ENCODE assay signal across 9 mouse cellular contexts in genomic region chr10:81455181-81455895, GRCm38 (mm10). TPM values are rescaled to one million over a fixed set of nuclear protein-coding genes. Genes with fewer than 3 reads are reported as not detected.
DNase-seq lines count a peak whose midpoint lies in the region; ATAC-seq and TF ChIP-seq lines count a peak whose summit lies in the region.
"Had no signal": no experiment of that assay in that cellular context is flagged by ENCODE, and none has a peak within 500 bp of the region (broad histone marks: within the 10 kb centered on the region; RNA-seq: fewer than 3 reads in every experiment).

Gene Nfic (minus strand): TSS chr10:81455635.

- no peaks in the 10 kb centered on the region for H3K9me3 ChIP-seq in hindbrain, embryonic 13.5 days
- no peaks in the 10 kb centered on the region for H3K9me3 ChIP-seq in liver, embryonic 15.5 days (replicated peaks)

- 55% methylated on average over 28 of the region's 28 CpGs for WGBS in lung, adult 2 months
- 62% methylated on average over 28 of the region's 28 CpGs for WGBS in hindbrain, embryonic 13.5 days
- WGBS in liver, embryonic 15.5 days (ENCODE audit: insufficient replicate concordance) = 54% methylated on average over 28 of the region's 28 CpGs

- H3K36me3 ChIP-seq in hindbrain, embryonic 13.5 days = no peaks in the 10 kb centered on the region
- H3K36me3 ChIP-seq in liver, embryonic 15.5 days (replicated peaks) = no peaks in the 10 kb centered on the region

- DNase-seq in lung, adult 2 months = no peak
- DNase-seq in lung, postnatal 25 days (ENCODE audit: low spot score) = no peak
- DNase-seq in adrenal gland, postnatal 36 days = no peak
- no peak for DNase-seq in gastrocnemius, adult 2 months
- DNase-seq in c-Kit-positive CD71-positive TER-119-positive erythroid progenitor cells, embryonic 14.5 days (ENCODE audit: low spot score) = no peak
- DNase-seq in kidney, postnatal 14 days = no peak

- H3K9ac ChIP-seq in hindbrain, embryonic 13.5 days = no peak within 1 kb of the TSS
- H3K9ac ChIP-seq in liver, embryonic 15.5 days = no peak within 1 kb of the TSS
- H3K9ac ChIP-seq: liver, embryonic 14.5 days had no signal

- H3K27me3 ChIP-seq in hindbrain, embryonic 13.5 days = peaks cover 95% of the 10 kb centered on the region
- H3K27me3 ChIP-seq in liver, embryonic 15.5 days = peaks cover 100% of the 10 kb centered on the region

- no peaks in the 10 kb centered on the region for H3K4me1 ChIP-seq in lung, adult 2 months (ENCODE audit: control insufficient read depth, insufficient read depth, low read length)
- H3K4me1 ChIP-seq in hindbrain, embryonic 13.5 days (replicated peaks) = 0 out of 2 replicates have a peak, but pooled peaks cover 5% of the 10 kb centered on the region
- H3K4me1 ChIP-seq in liver, embryonic 15.5 days (replicated peaks) = peaks cover 12% of the 10 kb centered on the region; the same call in 1 of the 2 replicates

- no peak for TF ChIP-seq CTCF in lung, adult 2 months (IDR thresholded peaks at IDR 0.05; ENCODE audit: insufficient read depth, low read length)
- no peak for TF ChIP-seq CTCF in gastrocnemius, adult 2 months (IDR thresholded peaks at IDR 0.05)

- intact Hi-C loops in gastrocnemius, adult 2 months (cut with DNase I) = no loop called here

- no peak for ATAC-seq in hindbrain, embryonic 13.5 days (ENCODE audit: low FRiP score)
- no peak for ATAC-seq in liver, embryonic 15.5 days (ENCODE audit: insufficient read depth)

- H3K4me3 ChIP-seq in lung, adult 2 months (replicated peaks; ENCODE audit: extremely low read depth, low read depth, low read length) = no peak within 1 kb of the TSS
- H3K4me3 ChIP-seq in gastrocnemius, adult 2 months = no peak within 1 kb of the TSS
- H3K4me3 ChIP-seq in hindbrain, embryonic 13.5 days = no peak within 1 kb of the TSS
- no peak within 1 kb of the TSS for H3K4me3 ChIP-seq in liver, embryonic 15.5 days (replicated peaks)

- TF ChIP-seq POLR2A in lung, adult 2 months (IDR thresholded peaks at IDR 0.05; ENCODE audit: borderline replicate concordance, extremely low read depth, low read depth, low read length) = no peak

- no peak within 1 kb of the TSS for H3K4me2 ChIP-seq in hindbrain, embryonic 13.5 days
- no peak within 1 kb of the TSS for H3K4me2 ChIP-seq in liver, embryonic 15.5 days

- H3K27ac ChIP-seq in gastrocnemius, adult 2 months = no peak within 1 kb of the TSS
- no peak within 1 kb of the TSS for H3K27ac ChIP-seq in hindbrain, embryonic 13.5 days
- no peak within 1 kb of the TSS for H3K27ac ChIP-seq in liver, embryonic 15.5 days (replicated peaks)
- H3K27ac ChIP-seq: liver, embryonic 14.5 days had no signal

RNA-seq across cellular contexts. Expression of gene Nfic, which starts in this region (rescaled TPM):
- 89.6 and 103 TPM in 2 replicates for polyA plus RNA-seq in lung, adult 2 months (2012; rRNA removed)
- total RNA-seq in adrenal gland, postnatal 36 days (2021) = 100 to 1,000 TPM in 1 of 2 experiments, 10 to 100 TPM in 1; 93.2 to 114 TPM
- total RNA-seq in gastrocnemius, adult 2 months (2021) = 100 to 1,000 TPM; 207 to 215 TPM
- 21.3 and 22.4 TPM in 2 replicates for polyA plus RNA-seq in hindbrain, embryonic 13.5 days (2015; fragmentation: Nextera tagmentation; extraction: Ambion mirVana)
- polyA plus RNA-seq in liver, embryonic 15.5 days (2015; fragmentation: Nextera tagmentation; extraction: Ambion mirVana) = 9.5 and 11.5 TPM in 2 replicates
